Mouse (Mus musculus) G1E (cell line): ENCODE results near the gene Med9.

Source experiments
- CTCF ChIP-seq: IDR thresholded peaks from 2 replicates; pipeline ENCODE4 v1.5.1; 2012; ENCODE audit warnings: low read depth, low read length, inconsistent platforms, mixed read lengths
- GATA1 ChIP-seq: IDR thresholded peaks from 2 replicates; pipeline ENCODE4 v1.6.1; 2012; ENCODE audit warnings: borderline replicate concordance, low read length, inconsistent platforms, mixed read lengths
- GATA2 ChIP-seq: IDR thresholded peaks from 2 replicates; pipeline ENCODE4 v1.6.1; 2012; ENCODE audit warnings: low read depth, low read length, inconsistent platforms, borderline replicate concordance
- TAL1 ChIP-seq: conservative IDR thresholded peaks from 2 replicates; pipeline ENCODE4 v1.6.1; 2012; ENCODE audit warnings: low read depth, low read length, inconsistent platforms, mixed read lengths

DNA sequence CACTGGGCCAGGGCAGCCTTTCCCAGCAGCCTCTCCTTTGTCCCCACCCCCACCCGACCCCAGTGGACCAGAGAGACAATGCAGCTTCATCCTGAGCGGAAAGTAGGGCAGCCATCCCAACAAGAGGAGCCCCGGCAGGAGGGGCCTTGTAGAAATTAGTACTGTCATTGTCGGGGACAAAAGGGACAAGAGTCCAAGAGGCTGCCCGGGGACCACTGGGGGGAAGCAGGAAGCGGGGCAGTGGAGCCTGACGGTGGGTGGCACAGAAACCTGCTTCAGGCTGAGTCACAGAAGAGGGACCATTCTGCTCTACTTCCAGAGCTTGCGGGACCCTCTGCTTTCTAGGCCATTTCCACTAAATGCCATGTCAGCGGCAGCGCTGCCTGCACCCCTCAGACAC, 27.2 kb downstream of the Med9 start:
- TF ChIP-seq CTCF, result no peak
- TF ChIP-seq TAL1, result no peak
- no peak for TF ChIP-seq GATA1
- no peak for TF ChIP-seq GATA2
